Mouse (Mus musculus): ENCODE results near the gene Mroh3. TPM values are rescaled to one million over a fixed set of nuclear protein-coding genes. Genes with fewer than 3 reads are reported as not detected.

Mroh3 gene
- total RNA-seq, 1 experiment = 0.22 TPM

- Histone ChIP-seq H3K9me3 (ENCODE audit: control insufficient read depth, insufficient read depth, low read depth, low read length) (no peaks in the 10 kb centered on the region), H3K9ac (ENCODE audit: insufficient read depth, low read depth, low read length, poor library complexity, severe bottlenecking) (no peak overlapping the region), H3K4me3 (ENCODE audit: insufficient read depth in 1 of 2, low read depth in 1 of 2, low read length in 2 of 2, poor library complexity in 1 of 2, severe bottlenecking in 1 of 2) (no peak overlapping the region), H3K27ac (ENCODE audit: insufficient read depth, low read depth, low read length, poor library complexity, severe bottlenecking) (no peak overlapping the region), H3K4me1 (ENCODE audit: control insufficient read depth in 2 of 2, insufficient read depth in 2 of 2, low read length in 2 of 2, poor library complexity in 1 of 2) (peaks cover 7 to 31% of the 10 kb centered on the region in 2 experiments; a peak in 3 of 4 replicates), H3K36me3 (ENCODE audit: control insufficient read depth, insufficient read depth, low read length, poor library complexity, severe bottlenecking) (no peaks in the 10 kb centered on the region)
- no peak for DNase-seq (ENCODE audit: low read depth, low spot score)
- in situ Hi-C loops (cut with MboI; ENCODE audit: low sequenced_read_pairs in 2 of 2, unreplicated experiment in 2 of 2) = no loop called here
- no peak for TF ChIP-seq HCFC1 (IDR thresholded peaks at IDR 0.05; ENCODE audit: borderline replicate concordance, insufficient read depth, low read length)
- TF ChIP-seq ZC3H11A (IDR thresholded peaks at IDR 0.05; ENCODE audit: borderline replicate concordance, low read depth, low read length) = no peak
Measured at GRCm38 (mm10) chr1:136137071-136137531, 75.5 kb downstream of the Mroh3 start.

DNA sequence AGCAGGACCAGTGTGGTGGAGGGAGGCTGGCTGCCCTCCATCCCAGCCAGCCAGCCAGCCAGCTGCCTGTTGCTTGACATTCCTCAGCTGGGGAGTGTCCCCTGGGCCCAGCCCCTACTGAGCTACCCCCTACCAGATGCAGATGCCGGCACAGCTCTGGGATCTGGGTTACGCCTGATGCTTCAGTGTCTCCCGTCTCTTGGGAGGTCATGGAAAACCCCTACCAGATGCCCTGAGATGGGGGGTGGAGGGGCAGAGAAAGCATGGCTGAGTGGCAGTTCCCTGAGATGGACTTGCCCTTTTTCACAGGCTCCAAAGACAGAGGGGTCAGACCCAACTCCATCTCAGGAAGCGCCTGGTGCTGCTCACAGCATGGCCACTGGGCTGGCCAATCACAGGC is 76.1 kb downstream of the Mroh3 start:
- in situ Hi-C loops (cut with MboI; ENCODE audit: low sequenced_read_pairs in 2 of 2, unreplicated experiment in 2 of 2) = no loop called here
- Histone ChIP-seq H3K27ac (ENCODE audit: insufficient read depth, low read depth, low read length, poor library complexity, severe bottlenecking) (no peak overlapping the region), H3K9me3 (ENCODE audit: control insufficient read depth, insufficient read depth, low read depth, low read length) (no peaks in the 10 kb centered on the region), H3K36me3 (ENCODE audit: control insufficient read depth, insufficient read depth, low read length, poor library complexity, severe bottlenecking) (no peaks in the 10 kb centered on the region), H3K4me1 (ENCODE audit: control insufficient read depth in 2 of 2, insufficient read depth in 2 of 2, low read length in 2 of 2, poor library complexity in 1 of 2) (peaks cover 7 to 33% of the 10 kb centered on the region in 2 experiments; a peak in 3 of 4 replicates), H3K9ac (ENCODE audit: insufficient read depth, low read depth, low read length, poor library complexity, severe bottlenecking) (no peak overlapping the region), H3K4me3 (ENCODE audit: insufficient read depth in 1 of 2, low read depth in 1 of 2, low read length in 2 of 2, poor library complexity in 1 of 2, severe bottlenecking in 1 of 2) (no peak overlapping the region)
- no peak for TF ChIP-seq ZC3H11A (IDR thresholded peaks at IDR 0.05; ENCODE audit: borderline replicate concordance, low read depth, low read length)
- no peak for TF ChIP-seq HCFC1 (IDR thresholded peaks at IDR 0.05; ENCODE audit: borderline replicate concordance, insufficient read depth, low read length)
- no peak for TF ChIP-seq CHD2 (IDR thresholded peaks at IDR 0.05; ENCODE audit: low read depth, low read length)
- no peak for TF ChIP-seq MAFK (IDR thresholded peaks at IDR 0.05; ENCODE audit: insufficient read depth, low read depth, low read length)
- TF ChIP-seq ZNF384 (IDR thresholded peaks at IDR 0.05; ENCODE audit: low read depth, low read length) = no peak
- DNase-seq (ENCODE audit: low read depth, low spot score) = no peak

DNA sequence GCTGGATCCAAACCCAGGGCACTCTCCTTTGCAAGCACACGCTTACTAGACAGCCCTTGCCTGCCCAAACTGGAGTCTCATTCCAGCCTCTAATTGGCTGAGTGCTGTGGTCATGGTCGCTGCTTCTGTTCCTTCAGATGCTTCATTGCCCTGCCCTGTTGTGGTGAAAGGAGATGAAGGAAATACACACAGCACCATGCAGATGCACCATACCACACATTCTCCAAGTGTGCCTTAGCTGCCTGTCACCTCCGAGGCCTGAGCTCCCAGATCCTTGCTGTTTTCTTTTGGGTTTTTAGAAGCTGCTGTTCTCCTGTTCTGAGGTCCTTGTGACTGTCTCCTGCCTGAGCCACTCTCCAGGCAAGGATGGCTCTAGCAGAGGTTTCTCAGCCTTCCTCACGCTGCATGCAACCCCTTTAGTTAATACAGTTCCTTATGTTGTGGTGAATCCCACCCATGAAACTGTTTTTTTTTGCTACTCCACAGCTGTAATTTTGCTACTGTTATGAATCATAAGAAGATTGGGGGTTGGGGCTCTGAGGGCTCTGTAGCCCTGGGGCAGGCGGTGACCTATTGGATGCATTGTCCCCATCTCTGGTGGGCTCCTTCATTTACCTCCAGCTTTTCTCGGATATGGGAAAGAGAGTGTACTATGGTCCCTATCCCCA is 76.7 kb downstream of the Mroh3 start:
- Histone ChIP-seq H3K4me3 (ENCODE audit: insufficient read depth in 1 of 2, low read depth in 1 of 2, low read length in 2 of 2, poor library complexity in 1 of 2, severe bottlenecking in 1 of 2) (no peak overlapping the region), H3K9ac (ENCODE audit: insufficient read depth, low read depth, low read length, poor library complexity, severe bottlenecking) (no peak overlapping the region), H3K9me3 (ENCODE audit: control insufficient read depth, insufficient read depth, low read depth, low read length) (no peaks in the 10 kb centered on the region), H3K27ac (ENCODE audit: insufficient read depth, low read depth, low read length, poor library complexity, severe bottlenecking) (no peak overlapping the region), H3K4me1 (ENCODE audit: control insufficient read depth in 2 of 2, insufficient read depth in 2 of 2, low read length in 2 of 2, poor library complexity in 1 of 2) (peaks cover 7 to 33% of the 10 kb centered on the region in 2 experiments; a peak in 3 of 4 replicates), H3K36me3 (ENCODE audit: control insufficient read depth, insufficient read depth, low read length, poor library complexity, severe bottlenecking) (no peaks in the 10 kb centered on the region)
- DNase-seq (ENCODE audit: low read depth, low spot score) = no peak
- no peak for TF ChIP-seq ZC3H11A (IDR thresholded peaks at IDR 0.05; ENCODE audit: borderline replicate concordance, low read depth, low read length)
- TF ChIP-seq MAFK (IDR thresholded peaks at IDR 0.05; ENCODE audit: insufficient read depth, low read depth, low read length) = no peak
- TF ChIP-seq ZNF384 (IDR thresholded peaks at IDR 0.05; ENCODE audit: low read depth, low read length) = no peak
- TF ChIP-seq CHD2 (IDR thresholded peaks at IDR 0.05; ENCODE audit: low read depth, low read length) = no peak
- no peak for TF ChIP-seq HCFC1 (IDR thresholded peaks at IDR 0.05; ENCODE audit: borderline replicate concordance, insufficient read depth, low read length)
- in situ Hi-C loops (cut with MboI; ENCODE audit: low sequenced_read_pairs in 2 of 2, unreplicated experiment in 2 of 2) = no loop called here

GRCm38 (mm10) chr1:136135046-136135445 is 77.6 kb downstream of the Mroh3 start:
- no peak overlapping the region for H3K27ac ChIP-seq (ENCODE audit: insufficient read depth, low read depth, low read length, poor library complexity, severe bottlenecking)
- no peak for TF ChIP-seq HCFC1 (IDR thresholded peaks at IDR 0.05; ENCODE audit: borderline replicate concordance, insufficient read depth, low read length)
- TF ChIP-seq MAFK (IDR thresholded peaks at IDR 0.05; ENCODE audit: insufficient read depth, low read depth, low read length) = no peak
- no peak for TF ChIP-seq ZNF384 (IDR thresholded peaks at IDR 0.05; ENCODE audit: low read depth, low read length)
- no peak for TF ChIP-seq ZC3H11A (IDR thresholded peaks at IDR 0.05; ENCODE audit: borderline replicate concordance, low read depth, low read length)
- TF ChIP-seq CHD2 (IDR thresholded peaks at IDR 0.05; ENCODE audit: low read depth, low read length) = no peak

More at GRCm38 (mm10) chr1:136135046-136135445, 77.6 kb downstream of the Mroh3 start:
- in situ Hi-C loops (cut with MboI; ENCODE audit: low sequenced_read_pairs in 2 of 2, unreplicated experiment in 2 of 2) = no loop called here
- H3K4me1 ChIP-seq (ENCODE audit: control insufficient read depth in 2 of 2, insufficient read depth in 2 of 2, low read length in 2 of 2, poor library complexity in 1 of 2) = peaks cover 7 to 30% of the 10 kb centered on the region in 2 experiments; a peak in 3 of 4 replicates
- H3K4me3 ChIP-seq (ENCODE audit: insufficient read depth in 1 of 2, low read depth in 1 of 2, low read length in 2 of 2, poor library complexity in 1 of 2, severe bottlenecking in 1 of 2) = no peak overlapping the region
- no peak for DNase-seq (ENCODE audit: low read depth, low spot score)
- H3K9ac ChIP-seq (ENCODE audit: insufficient read depth, low read depth, low read length, poor library complexity, severe bottlenecking) = no peak overlapping the region
- H3K9me3 ChIP-seq (ENCODE audit: control insufficient read depth, insufficient read depth, low read depth, low read length) = no peaks in the 10 kb centered on the region
- no peaks in the 10 kb centered on the region for H3K36me3 ChIP-seq (ENCODE audit: control insufficient read depth, insufficient read depth, low read length, poor library complexity, severe bottlenecking)
